Mouse (Mus musculus) limb, embryonic 15.5 days (tissue): ENCODE data around the gene Ppp2ca. TPM values are rescaled to one million over a fixed set of nuclear protein-coding genes. Genes with fewer than 3 reads are reported as not detected.
"Not testable (repeated sequence)": the region's sequence is repeated elsewhere in the genome, so short reads cannot be mapped to it uniquely, and the experiment has no call there.

ENCODE experiments used
- ATAC-seq: fragments of 200-750 bp; cut with Nextera tagmentation; 2 replicates; pipeline ENCODE4 v1.8.0; 2017; ENCODE audit warnings: low read depth, moderate TSS enrichment; ENCODE audit not compliant: insufficient number of reproducible peaks, low FRiP score, low TSS enrichment
- H3K27ac ChIP-seq: fragments of 300-500 bp; sonication (generic); 2 replicates; pipeline ENCODE4 v1.5.1; 2015; ENCODE audit warnings: moderate library complexity, mild to moderate bottlenecking, inconsistent platforms
- H3K27me3 ChIP-seq: fragments of 300-500 bp; sonication (generic); 2 replicates; pipeline ENCODE4 v1.6.1; 2015; ENCODE audit warnings: inconsistent platforms
- H3K36me3 ChIP-seq: fragments of 300-500 bp; sonication (generic); 2 replicates; pipeline ENCODE4 v1.6.1; 2015; ENCODE audit warnings: inconsistent platforms
- H3K4me1 ChIP-seq: fragments of 300-500 bp; sonication (generic); 2 replicates; pipeline ENCODE4 v1.6.1; 2015; ENCODE audit warnings: inconsistent platforms
- H3K4me2 ChIP-seq: fragments of 300-500 bp; sonication (generic); 2 replicates; pipeline ENCODE4 v1.6.1; 2015; ENCODE audit warnings: mild to moderate bottlenecking, inconsistent platforms
- H3K4me3 ChIP-seq: fragments of 300-500 bp; sonication (generic); 2 replicates; pipeline ENCODE4 v1.5.1; 2015; ENCODE audit warnings: mild to moderate bottlenecking, inconsistent platforms
- H3K9ac ChIP-seq: fragments of 300-500 bp; sonication (generic); 2 replicates; pipeline ENCODE4 v1.6.1; 2015; ENCODE audit warnings: inconsistent platforms
- H3K9me3 ChIP-seq: fragments of 300-500 bp; sonication (generic); 2 replicates; pipeline ENCODE4 v1.6.1; 2016; ENCODE audit warnings: inconsistent platforms
- WGBS: fragments of 180-500 bp; shearing (Covaris S2); methylation state at CpG from one replicate; pipeline ENCODE4 v1.1.7; 2015; 5-methylcytosine and 5-hydroxymethylcytosine counted together
- microRNA-seq: library from miRNA; unstranded; fragments of <30 nt; microRNA quantifications from one replicate; pipeline ENCODE4, GENCODE M21; 2016
- polyA plus RNA-seq: library from polyadenylated mRNA; unstranded; fragments of >200 nt; fragmentation: Nextera tagmentation; extraction: Ambion mirVana; gene quantifications from 2 replicates; pipeline ENCODE4 v1.2.1, GENCODE M21; 2015

The Ppp2ca gene
- polyA plus RNA-seq, 1 experiment from 2014 or later, result 73.9 TPM

DNA sequence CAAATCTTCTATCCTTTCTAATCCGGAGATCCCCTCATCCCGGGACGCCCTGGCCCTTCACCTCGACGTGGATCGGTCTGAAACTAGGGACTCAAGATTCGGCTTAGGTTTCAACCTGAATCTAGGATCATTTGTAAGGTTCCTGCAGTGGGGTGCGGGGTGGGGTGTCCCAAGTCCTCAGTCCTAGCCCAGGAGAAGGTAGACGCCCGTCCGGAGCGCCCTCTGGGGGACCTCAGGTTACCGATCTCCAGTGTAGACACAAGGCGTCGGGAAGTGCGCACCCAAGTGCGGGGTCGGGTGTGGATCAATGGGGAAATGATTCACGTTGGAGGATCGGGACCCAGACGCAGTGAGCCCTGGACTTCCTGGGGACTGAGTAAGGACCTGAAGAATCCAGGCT is 68.6 kb downstream of the Ppp2ca start:
- ATAC-seq, result no peak

DNA sequence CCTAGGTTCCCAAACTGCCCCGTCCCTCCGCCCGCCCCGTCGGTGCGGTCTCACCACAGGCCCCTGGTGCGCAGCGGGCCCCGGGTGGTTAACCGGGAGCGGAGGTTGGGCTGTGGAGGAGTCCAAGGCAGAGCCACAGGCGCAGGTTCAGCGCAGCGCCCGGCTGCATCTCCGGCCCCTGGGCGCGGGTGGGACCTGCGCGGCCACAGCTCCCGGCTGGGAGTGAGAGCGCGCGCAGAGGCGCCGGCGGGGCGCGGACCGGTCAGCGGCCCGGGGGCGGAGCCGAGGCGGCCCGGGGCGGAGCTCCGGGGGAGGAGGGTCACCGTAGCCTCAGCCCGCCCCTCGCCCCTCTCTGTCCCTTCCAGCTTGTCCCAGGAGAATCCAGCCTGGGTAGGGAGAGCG is 69.4 kb downstream of the Ppp2ca start:
- peak overlapping the region; percentile 81 for H3K4me2 ChIP-seq
- WGBS, result 1% methylated on average over 36 of the region's 42 CpGs
- peaks cover 40% of the 10 kb centered on the region for H3K27me3 ChIP-seq
- not testable (repeated sequence) for H3K36me3 ChIP-seq, H3K9ac ChIP-seq, H3K9me3 ChIP-seq, H3K4me1 ChIP-seq, H3K27ac ChIP-seq
- ATAC-seq, result 0 out of 2 replicates have a peak, but pooled peaks have one; percentile 48
- H3K4me3 ChIP-seq, result peak overlapping the region; percentile 42

More for the DNA sequence above, 68.6 kb downstream of the Ppp2ca start:
- H3K4me3 ChIP-seq, result no peak overlapping the region; the same call in 1 of the 2 replicates
- no peaks in the 10 kb centered on the region for H3K9me3 ChIP-seq
- no peak overlapping the region for H3K9ac ChIP-seq
- H3K4me2 ChIP-seq, result peak overlapping the region; percentile 14; the same call in 1 of the 2 replicates
- H3K27ac ChIP-seq, result no peak overlapping the region
- 1% methylated on average over 21 of the region's 21 CpGs for WGBS
- H3K4me1 ChIP-seq, result peaks cover 7% of the 10 kb centered on the region
- no peaks in the 10 kb centered on the region for H3K36me3 ChIP-seq
- H3K27me3 ChIP-seq, result peaks cover 40% of the 10 kb centered on the region

DNA sequence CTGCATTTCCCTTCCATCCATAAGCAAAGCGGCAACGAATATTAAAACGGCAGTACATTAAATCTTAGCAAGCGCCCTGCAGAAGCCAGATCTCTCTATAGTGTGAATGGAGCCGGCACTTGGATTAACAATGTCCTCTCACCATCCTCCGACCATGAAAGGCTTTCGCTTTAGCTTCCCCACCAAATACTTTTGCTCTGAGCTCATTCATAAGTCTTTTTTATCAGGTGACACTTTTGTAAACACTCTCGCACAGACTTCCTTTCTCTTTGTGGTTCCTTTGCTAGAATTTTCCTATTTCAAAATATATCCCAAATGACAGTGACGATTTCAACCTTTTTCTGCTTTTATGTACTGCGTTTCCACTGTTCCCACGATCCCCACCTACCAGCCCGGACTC is 70.0 kb downstream of the Ppp2ca start:
- Histone ChIP-seq H3K4me1 (peaks cover 7% of the 10 kb centered on the region), H3K4me3 (peak overlapping the region; percentile 42), H3K36me3 (no peaks in the 10 kb centered on the region), H3K9me3 (no peaks in the 10 kb centered on the region), H3K9ac (no peak overlapping the region), H3K27me3 (peaks cover 40% of the 10 kb centered on the region), H3K27ac (no peak overlapping the region), H3K4me2 (peak overlapping the region; percentile 81)
- 20% methylated on average over 12 of the region's 12 CpGs for WGBS
- no peak for ATAC-seq

Small RNA genes within 50 kb of the gene (microRNA-seq; reads per million reads assigned to microRNA genes)
- gene Gm24157 (not detected), gene Mir3061 (9.2 reads per million, percentile 24 among the genes with 10 or more reads in this experiment)

Other genes with a start within 250 kb of the Ppp2ca start
- 1.8 and 1.9 TPM in 2 replicates for gene Jade2, start 241.0 kb upstream of the Ppp2ca start, polyA plus RNA-seq
- 79.2 and 83.8 TPM in 2 replicates for gene Cdkn2aipnl, start 131.0 kb upstream of the Ppp2ca start, polyA plus RNA-seq
- 237 and 241 TPM in 2 replicates for gene Ube2b, start 97.9 kb upstream of the Ppp2ca start, polyA plus RNA-seq
- gene Cdkl3, start 94.5 kb upstream of the Ppp2ca start, polyA plus RNA-seq, result 7.2 and 10.2 TPM in 2 replicates
- not detected in 2 replicates for gene Olfr1373, start 46.8 kb downstream of the Ppp2ca start, polyA plus RNA-seq
- not detected in 2 replicates for gene Olfr1371, start 115.3 kb downstream of the Ppp2ca start, polyA plus RNA-seq
- 702 and 744 TPM in 2 replicates for gene Skp1a, start 133.3 kb downstream of the Ppp2ca start, polyA plus RNA-seq
- gene Tcf7, start 184.3 kb downstream of the Ppp2ca start, polyA plus RNA-seq, result 9.6 and 9.8 TPM in 2 replicates